Mouse (Mus musculus) forebrain, postnatal 0 days (tissue): ENCODE results near the gene Akt1s1. TPM values are rescaled to one million over a fixed set of nuclear protein-coding genes. Genes with fewer than 3 reads are reported as not detected.
A peak's percentile ranks its signal among the peaks of the same experiment; 100 is the strongest.

Source experiments
- ATAC-seq: fragments of 200-750 bp; cut with Nextera tagmentation; 2 replicates; pipeline ENCODE4 v1.8.0; 2017; ENCODE audit warnings: mild to moderate bottlenecking, moderate library complexity
- DNase-seq: peaks from one replicate; pipeline ENCODE4 v3.0.0-alpha.2; 2015
- H3K27ac ChIP-seq: fragments of 300-500 bp; sonication (generic); 2 replicates; pipeline ENCODE4 v1.5.1; 2014; ENCODE audit warnings: low read depth, mild to moderate bottlenecking, antibody characterized with exemption, low read length, moderate library complexity, mixed read lengths
- H3K27me3 ChIP-seq: fragments of 300-500 bp; sonication (generic); 2 replicates; pipeline ENCODE4 v1.6.1; 2014; ENCODE audit warnings: mild to moderate bottlenecking, low read length, mixed read lengths; ENCODE audit not compliant: insufficient read depth
- H3K36me3 ChIP-seq: fragments of 300-500 bp; sonication (generic); 2 replicates; pipeline ENCODE4 v1.6.1; 2014; ENCODE audit warnings: mild to moderate bottlenecking, moderate library complexity; ENCODE audit not compliant: insufficient read depth
- H3K4me1 ChIP-seq: fragments of 300-500 bp; sonication (generic); 2 replicates; pipeline ENCODE4 v1.6.1; 2014; ENCODE audit warnings: antibody characterized with exemption; ENCODE audit not compliant: insufficient read depth
- H3K4me2 ChIP-seq: fragments of 300-500 bp; sonication (generic); 2 replicates; pipeline ENCODE4 v1.6.1; 2014; ENCODE audit warnings: low read depth, mild to moderate bottlenecking, moderate library complexity
- H3K4me3 ChIP-seq: fragments of 300-500 bp; sonication (generic); 2 replicates; pipeline ENCODE4 v1.5.1; 2014; ENCODE audit warnings: low read depth, low read length, mixed read lengths
- H3K9ac ChIP-seq: fragments of 300-500 bp; sonication (generic); 2 replicates; pipeline ENCODE4 v1.6.1; 2014; ENCODE audit warnings: mild to moderate bottlenecking
- H3K9me3 ChIP-seq: fragments of 300-500 bp; sonication (generic); 2 replicates; pipeline ENCODE4 v1.6.1; 2016; ENCODE audit warnings: low read length
- CTCF ChIP-seq: sonication (generic); IDR thresholded peaks from 2 replicates; pipeline ENCODE4 v1.5.1; 2016; ENCODE audit warnings: antibody characterized with exemption, control low read depth, low read depth
- WGBS: fragments of 180-500 bp; shearing (Covaris S2); extraction: QIAGEN DNeasy Blood & Tissue Kit; methylation state at CpG from one replicate; pipeline ENCODE4 v1.1.7; 2014; 5-methylcytosine and 5-hydroxymethylcytosine counted together
- polyA plus RNA-seq: library from polyadenylated mRNA; unstranded; fragments of >200 nt; fragmentation: Nextera tagmentation; extraction: Ambion mirVana; gene quantifications from 2 replicates; pipeline ENCODE4 v1.2.1, GENCODE M21; 2015
- total RNA-seq: library from RNA; depleted of rRNA; stranded (reverse); fragments of >200 nt; gene quantifications from 2 replicates; pipeline ENCODE4 v1.2.3, GENCODE M21; 2014

The Akt1s1 gene
- total and polyA plus RNA-seq, 2 experiments from 2014 or later, result 105 to 109 TPM

GRCm38 (mm10) chr7:44886964-44887363 lies 38.2 kb downstream of the Akt1s1 start:
- Histone ChIP-seq H3K4me3 (no peak overlapping the region), H3K9me3 (no peaks in the 10 kb centered on the region), H3K4me1 (peaks cover 9% of the 10 kb centered on the region; the same call in 1 of the 2 replicates), H3K27ac (no peak overlapping the region), H3K4me2 (no peak overlapping the region), H3K27me3 (no peaks in the 10 kb centered on the region), H3K36me3 (peaks cover 54% of the 10 kb centered on the region), H3K9ac (no peak overlapping the region)
- WGBS, result 89% methylated on average over 7 of the region's 7 CpGs
- ATAC-seq (no peak), DNase-seq (no peak)
- TF ChIP-seq CTCF, result no peak

DNA sequence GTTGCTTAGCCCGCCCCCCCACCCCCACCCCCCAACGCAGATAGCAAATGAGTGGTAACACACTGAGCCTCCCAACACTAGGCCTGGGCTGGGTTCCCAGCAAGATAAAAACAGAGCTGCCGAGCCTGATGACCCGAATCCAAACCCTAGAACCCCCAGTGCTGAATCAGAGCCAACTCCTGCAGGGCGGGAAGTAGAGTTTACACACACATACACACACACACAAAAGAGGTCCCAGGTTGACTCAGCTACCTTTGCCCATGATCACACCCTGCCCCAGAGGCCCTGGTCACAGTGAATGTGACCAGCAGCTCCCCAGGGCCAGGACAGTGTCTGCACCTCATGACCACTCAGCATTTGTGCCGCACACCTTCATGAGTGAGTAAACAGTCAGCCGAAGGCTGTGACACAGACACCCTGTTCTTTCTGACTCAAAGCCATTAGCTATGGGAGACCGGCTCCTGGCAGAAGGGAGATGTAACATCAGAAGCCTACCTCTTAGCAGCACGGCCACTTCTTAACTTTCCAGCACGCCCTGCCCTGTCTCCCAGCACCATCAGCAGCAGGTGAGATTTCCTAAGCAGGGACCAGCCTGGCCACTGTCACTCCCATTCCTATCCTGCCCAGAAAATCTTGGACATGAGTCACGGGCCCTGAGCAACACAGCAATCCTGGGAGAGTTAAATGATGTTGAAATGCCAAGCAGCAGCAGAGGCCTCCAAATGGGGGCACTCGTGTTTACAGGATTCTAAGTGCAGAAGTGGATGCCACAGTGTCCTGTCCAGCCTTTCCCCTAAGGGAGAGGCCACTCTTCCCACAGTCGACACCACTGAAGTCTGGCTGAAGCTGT lies 39.7 kb downstream of the Akt1s1 start:
- ATAC-seq, result no peak
- WGBS, result 81% methylated on average over 13 of the region's 13 CpGs

GRCm38 (mm10) chr7:44890180-44890579 lies 41.4 kb downstream of the Akt1s1 start:
- H3K9me3 ChIP-seq, result no peaks in the 10 kb centered on the region
- peaks cover 26% of the 10 kb centered on the region for H3K36me3 ChIP-seq
- TF ChIP-seq CTCF, result no peak
- peak overlapping the region; percentile 86 for H3K4me2 ChIP-seq
- no peak overlapping the region for H3K9ac ChIP-seq
- no peak for ATAC-seq
- no peak overlapping the region for H3K4me3 ChIP-seq
- peaks cover 31% of the 10 kb centered on the region for H3K4me1 ChIP-seq
- no peak for DNase-seq
- WGBS, result 91% methylated on average over 6 of the region's 7 CpGs
- H3K27ac ChIP-seq, result no peak overlapping the region
- no peaks in the 10 kb centered on the region for H3K27me3 ChIP-seq

More for the DNA sequence above, 39.7 kb downstream of the Akt1s1 start:
- TF ChIP-seq CTCF, result no peak
- Histone ChIP-seq H3K4me3 (no peak overlapping the region), H3K4me2 (no peak overlapping the region), H3K4me1 (peaks cover 14% of the 10 kb centered on the region; the same call in 1 of the 2 replicates), H3K27me3 (no peaks in the 10 kb centered on the region), H3K9me3 (no peaks in the 10 kb centered on the region), H3K36me3 (peaks cover 41% of the 10 kb centered on the region), H3K9ac (no peak overlapping the region), H3K27ac (no peak overlapping the region)
- DNase-seq, result no peak

DNA sequence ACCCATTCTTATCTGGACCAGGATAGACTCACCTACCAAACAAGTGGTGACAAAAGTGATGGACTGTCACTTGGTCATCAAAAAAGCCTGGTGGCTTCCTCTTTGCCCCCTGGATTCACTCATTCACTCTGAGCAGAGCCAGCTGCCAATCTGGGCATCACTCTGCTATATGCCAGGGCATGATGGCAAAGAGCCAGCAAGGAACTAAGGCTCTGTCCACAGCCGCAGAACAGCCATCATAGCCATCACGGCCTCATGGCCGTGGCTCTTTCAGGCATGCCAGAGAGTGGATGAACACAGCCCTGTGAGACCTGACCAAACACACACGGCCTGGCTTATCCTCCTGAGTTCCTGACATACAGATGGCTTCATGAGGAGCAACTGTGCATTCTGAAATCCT lies 41.9 kb downstream of the Akt1s1 start:
- H3K4me3 ChIP-seq, result peak overlapping the region; percentile 88
- no peak for ATAC-seq
- H3K9me3 ChIP-seq, result no peaks in the 10 kb centered on the region
- no peak for DNase-seq
- no peak overlapping the region for H3K27ac ChIP-seq
- TF ChIP-seq CTCF, result no peak
- 33% methylated on average over 4 of the region's 4 CpGs for WGBS
- H3K36me3 ChIP-seq, result peaks cover 20% of the 10 kb centered on the region
- peaks cover 32% of the 10 kb centered on the region for H3K4me1 ChIP-seq
- no peaks in the 10 kb centered on the region for H3K27me3 ChIP-seq
- peak overlapping the region; percentile 86; the same call in 1 of the 2 replicates for H3K9ac ChIP-seq
- H3K4me2 ChIP-seq, result peak overlapping the region; percentile 86

GRCm38 (mm10) chr7:44891611-44892010 lies 42.8 kb downstream of the Akt1s1 start:
- Histone ChIP-seq H3K36me3 (peaks cover 14% of the 10 kb centered on the region), H3K27me3 (no peaks in the 10 kb centered on the region), H3K4me2 (peak overlapping the region; percentile 86), H3K9ac (peak overlapping the region; percentile 86), H3K4me3 (peak overlapping the region; percentile 88), H3K4me1 (peaks cover 36% of the 10 kb centered on the region), H3K27ac (peak overlapping the region; percentile 100), H3K9me3 (no peaks in the 10 kb centered on the region)
- TF ChIP-seq CTCF, result no peak
- 9% methylated on average over 6 of the region's 6 CpGs for WGBS
- ATAC-seq (no peak), DNase-seq (no peak)

- no peaks in the 10 kb centered on the region for H3K27me3 ChIP-seq
- TF ChIP-seq CTCF, result no peak
- H3K4me3 ChIP-seq, result peak within 1 kb of the TSS; percentile 88
- DNase-seq (peak; percentile 98), ATAC-seq (peak; percentile 74)
- 1% methylated on average over 56 of the region's 56 CpGs for WGBS
- peaks cover 38% of the 10 kb centered on the region for H3K4me1 ChIP-seq
- H3K4me2 ChIP-seq, result peak within 1 kb of the TSS; percentile 86
- H3K27ac ChIP-seq, result peak within 1 kb of the TSS; percentile 100
- H3K9me3 ChIP-seq, result no peaks in the 10 kb centered on the region
- peak within 1 kb of the TSS; percentile 86 for H3K9ac ChIP-seq
- H3K36me3 ChIP-seq, result peaks cover 7% of the 10 kb centered on the region
Observed at GRCm38 (mm10) chr7:44892276-44892921, 43.6 kb downstream of the Akt1s1 start, which contains the start of gene Med25. Gene Med25 (minus strand): TSS chr7:44892712.

DNA sequence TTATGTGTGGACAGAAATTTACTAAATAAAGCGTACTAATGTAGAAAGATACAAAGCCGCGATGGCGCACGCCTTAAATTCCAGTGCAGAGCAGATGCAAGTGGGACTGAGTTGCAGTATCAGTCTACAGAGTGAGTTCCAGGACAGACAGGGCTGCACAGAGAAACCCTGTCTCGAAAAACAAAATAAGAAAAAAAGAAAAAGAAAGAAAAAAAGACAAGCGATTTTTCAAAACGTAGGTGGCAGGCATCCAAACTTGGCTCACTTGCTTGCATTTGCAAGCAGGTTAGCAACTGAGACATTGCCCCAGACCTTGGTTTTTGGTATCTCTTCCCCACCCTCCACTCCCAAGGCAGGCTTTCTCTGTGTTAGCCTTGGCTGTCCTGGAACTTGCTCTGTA lies 44.4 kb downstream of the Akt1s1 start:
- Histone ChIP-seq H3K4me1 (peaks cover 38% of the 10 kb centered on the region), H3K4me2 (peak overlapping the region; percentile 86), H3K9me3 (no peaks in the 10 kb centered on the region), H3K27ac (peak overlapping the region; percentile 100), H3K36me3 (peaks cover 7% of the 10 kb centered on the region), H3K9ac (peak overlapping the region; percentile 35; the same call in 1 of the 2 replicates), H3K27me3 (no peaks in the 10 kb centered on the region), H3K4me3 (peak overlapping the region; percentile 88)
- no peak for TF ChIP-seq CTCF
- ATAC-seq (no peak), DNase-seq (peak; percentile 66)
- 2% methylated on average over 8 of the region's 8 CpGs for WGBS
